In genomic region chr1:127439452-127439891, GRCm38 (mm10) we compare ENCODE assay signal across 16 mouse cellular contexts.
DNase-seq lines count a peak whose midpoint lies in the region.
"Had no signal": no experiment of that assay in that cellular context is flagged by ENCODE, and none has a peak within 500 bp of the region (broad histone marks: within the 10 kb centered on the region; RNA-seq: fewer than 3 reads in every experiment).

No protein-coding gene starts in this region.

- peak; percentile 55 to 71 for DNase-seq in frontal cortex, postnatal 36 days (ENCODE audit: low spot score in 2 of 2)
- no peak for DNase-seq in frontal cortex, postnatal 25 days (ENCODE audit: low spot score in 2 of 2)
- peak; percentile 28 to 68 for DNase-seq in left cerebral cortex, adult 18-20 months (ENCODE audit: low spot score in 2 of 2)
- DNase-seq in left cerebral cortex, postnatal 10 days (ENCODE audit: extremely low spot score in 1 of 2, low spot score in 2 of 2): no peak
- DNase-seq in right cerebral cortex, adult 2 months (ENCODE audit: low spot score in 2 of 2): peak; percentile 45 to 63
- no peak for DNase-seq in right cerebral cortex, postnatal 10 days (ENCODE audit: low spot score in 2 of 2)
- DNase-seq in right cerebral cortex, postnatal 36 days (ENCODE audit: low spot score in 2 of 2): peak; percentile 45 to 66
- DNase-seq in gastrocnemius, adult 18-20 months (ENCODE audit: low spot score): no peak
- DNase-seq: adrenal gland, postnatal 14 days; cerebellum, adult 11-12 months; cerebellum, postnatal 10 days; gastrocnemius, postnatal 14 days; heart, adult 11 months; heart, postnatal 4 days; kidney, adult 18-20 months; kidney, postnatal 25 days had no signal

- intact Hi-C loops in left cerebral cortex, postnatal 10 days (cut with DNase I): no loop called here

Comparison
In these comparisons a context has a peak if more than half of its experiments do, and no peak if none do; other contexts are left out.
1. DNase-seq: peak in frontal cortex, postnatal 36 days (2 of 2), left cerebral cortex, adult 18-20 months (2 of 2), right cerebral cortex, adult 2 months (2 of 2) and right cerebral cortex, postnatal 36 days (2 of 2); none in frontal cortex, postnatal 25 days (0 of 2), left cerebral cortex, postnatal 10 days (0 of 2), right cerebral cortex, postnatal 10 days (0 of 2) and gastrocnemius, adult 18-20 months (single experiment).